Mouse (Mus musculus) small intestine, adult 2 months (tissue): Measurements from ENCODE around the gene Rbm20.

ENCODE experiments used
- CTCF ChIP-seq: fragments of 200-500 bp; IDR thresholded peaks from 2 replicates; pipeline ENCODE4 v1.5.1; 2012; ENCODE audit warnings: low read depth, mild to moderate bottlenecking, control low read depth, inconsistent platforms, low read length, moderate library complexity, mixed read lengths; ENCODE audit not compliant: insufficient replicate concordance, insufficient read length; ENCODE audit errors: extremely low read depth
- POLR2A ChIP-seq: fragments of 200-500 bp; IDR thresholded peaks from 2 replicates; pipeline ENCODE4 v1.6.1; 2012; ENCODE audit warnings: low read depth, mild to moderate bottlenecking, control low read depth, inconsistent platforms, low read length, moderate library complexity

GRCm38 (mm10) chr19:53824872-53825680, 148.0 kb downstream of the Rbm20 start:
- TF ChIP-seq POLR2A (no peak), CTCF (no peak)
